Mouse (Mus musculus): ENCODE data around the gene Tmem107. TPM values are rescaled to one million over a fixed set of nuclear protein-coding genes. Genes with fewer than 3 reads are reported as not detected.

Gene Tmem107
- polyA plus RNA-seq, 1 experiment from 2014 or later, result 45.2 TPM

DNA sequence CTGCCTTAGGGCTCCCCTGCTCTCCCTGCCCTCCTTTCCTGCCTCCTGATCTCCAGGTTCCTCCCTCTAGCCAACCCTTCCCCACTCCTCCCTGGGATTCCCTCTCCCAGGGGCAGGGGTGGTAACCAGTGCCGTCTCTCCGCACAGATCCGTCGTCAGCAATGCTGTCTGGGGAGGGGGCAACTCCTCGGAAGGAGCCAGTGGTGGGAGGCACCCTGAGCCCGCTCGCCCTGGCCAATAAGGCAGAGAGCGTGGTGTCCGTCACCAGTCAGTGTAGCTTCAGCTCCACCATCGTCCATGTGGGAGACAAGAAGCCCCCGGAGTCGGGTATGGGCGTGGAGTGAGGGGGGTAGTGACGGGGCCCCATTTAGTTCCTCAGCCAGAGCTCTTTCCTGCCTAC is 33.9 kb downstream of the Tmem107 start:
- no peak overlapping the region for H3K27ac ChIP-seq (ENCODE audit: low read depth, low read length)
- H3K27me3 ChIP-seq (replicated peaks; ENCODE audit: control insufficient read depth, insufficient read depth, low read length), result no peaks in the 10 kb centered on the region
- no peak overlapping the region for H3K4me2 ChIP-seq (ENCODE audit: low read length)
- whole genome bisulfite sequencing, result 89% methylated on average over 14 of the region's 14 CpGs
- no peak for ATAC-seq
- H3K4me3 ChIP-seq (ENCODE audit: low read depth, low read length), result no peak overlapping the region
- peaks cover 86% of the 10 kb centered on the region for H3K36me3 ChIP-seq (ENCODE audit: control insufficient read depth, insufficient read depth, low read length)
- peaks cover 2% of the 10 kb centered on the region for H3K4me1 ChIP-seq (ENCODE audit: control insufficient read depth, insufficient read depth, low read length)
- no peak overlapping the region for H3K9ac ChIP-seq (ENCODE audit: low read length)
- no peaks in the 10 kb centered on the region for H3K9me3 ChIP-seq (replicated peaks; ENCODE audit: control insufficient read depth, low read length)
- no peak for DNase-seq (ENCODE audit: low spot score)

DNA sequence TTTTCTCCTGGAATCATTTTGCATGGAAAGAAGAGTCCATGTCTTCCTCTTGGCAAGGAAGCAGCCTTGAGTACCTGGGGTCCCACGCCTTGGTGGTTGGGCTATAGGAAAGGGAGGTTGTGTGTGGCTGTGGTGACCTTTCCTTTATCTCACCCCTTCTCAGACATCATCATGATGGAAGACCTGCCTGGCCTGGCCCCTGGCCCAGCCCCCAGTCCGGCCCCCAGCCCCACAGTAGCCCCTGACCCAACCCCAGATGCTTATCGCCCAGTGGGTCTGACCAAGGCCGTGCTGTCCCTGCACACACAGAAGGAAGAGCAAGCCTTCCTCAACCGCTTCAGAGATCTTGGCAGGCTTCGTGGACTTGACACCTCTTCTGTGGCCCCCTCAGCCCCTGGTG is 34.6 kb downstream of the Tmem107 start:
- ATAC-seq (no peak), DNase-seq (ENCODE audit: low spot score) (no peak)
- Histone ChIP-seq H3K9me3 (replicated peaks; ENCODE audit: control insufficient read depth, low read length) (no peaks in the 10 kb centered on the region), H3K27me3 (replicated peaks; ENCODE audit: control insufficient read depth, insufficient read depth, low read length) (no peaks in the 10 kb centered on the region), H3K9ac (ENCODE audit: low read length) (no peak overlapping the region), H3K4me1 (ENCODE audit: control insufficient read depth, insufficient read depth, low read length) (no peaks in the 10 kb centered on the region), H3K4me2 (ENCODE audit: low read length) (no peak overlapping the region), H3K4me3 (ENCODE audit: low read depth, low read length) (no peak overlapping the region), H3K36me3 (ENCODE audit: control insufficient read depth, insufficient read depth, low read length) (peaks cover 88% of the 10 kb centered on the region), H3K27ac (ENCODE audit: low read depth, low read length) (no peak overlapping the region)
- 92% methylated on average over 6 of the region's 6 CpGs for WGBS

DNA sequence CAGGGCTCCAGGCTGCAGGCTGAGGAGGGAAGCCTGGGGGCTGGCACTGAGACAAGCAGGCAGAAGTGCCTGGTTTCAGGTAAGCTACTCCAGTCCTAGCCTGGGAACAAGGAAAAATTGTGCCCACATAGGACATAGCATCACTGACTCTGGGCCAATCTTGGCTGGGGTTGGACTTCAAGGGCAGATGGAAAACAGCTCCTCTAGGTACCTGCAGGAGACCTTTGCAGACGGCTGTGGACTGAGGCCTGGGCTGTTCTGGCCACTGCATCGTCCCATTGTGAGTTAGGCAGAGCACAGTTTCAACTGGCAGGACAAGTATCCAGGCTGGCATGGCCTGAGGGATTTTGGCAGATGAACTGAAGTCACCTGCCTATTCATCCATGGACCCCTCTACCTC is 35.2 kb downstream of the Tmem107 start:
- H3K9ac ChIP-seq (ENCODE audit: low read length), result no peak overlapping the region
- H3K36me3 ChIP-seq (ENCODE audit: control insufficient read depth, insufficient read depth, low read length), result peaks cover 87% of the 10 kb centered on the region
- H3K4me1 ChIP-seq (ENCODE audit: control insufficient read depth, insufficient read depth, low read length), result no peaks in the 10 kb centered on the region

DNA sequence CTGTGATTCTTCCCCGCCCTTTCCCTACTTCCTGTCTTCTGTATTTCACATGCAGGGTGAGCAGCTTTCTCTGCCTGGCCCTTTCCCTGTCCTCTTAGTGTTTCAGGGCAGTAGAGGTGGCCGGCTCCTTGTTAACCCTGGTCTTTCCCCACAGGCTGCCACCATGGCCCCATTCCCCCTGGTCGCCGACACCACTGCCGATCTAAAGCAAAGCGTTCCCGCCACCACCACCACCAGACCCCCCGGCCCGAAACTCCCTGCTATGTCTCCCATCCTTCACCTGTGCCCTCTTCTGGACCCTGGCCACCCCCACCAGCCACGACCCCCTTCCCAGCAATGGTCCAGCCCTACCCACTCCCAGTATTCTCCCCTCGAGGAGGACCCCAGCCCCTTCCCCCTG is 35.7 kb downstream of the Tmem107 start:
- Histone ChIP-seq H3K27me3 (replicated peaks; ENCODE audit: control insufficient read depth, insufficient read depth, low read length) (no peaks in the 10 kb centered on the region), H3K9ac (ENCODE audit: low read length) (no peak overlapping the region), H3K4me3 (ENCODE audit: low read depth, low read length) (no peak overlapping the region), H3K4me2 (ENCODE audit: low read length) (no peak overlapping the region), H3K27ac (ENCODE audit: low read depth, low read length) (no peak overlapping the region), H3K9me3 (replicated peaks; ENCODE audit: control insufficient read depth, low read length) (no peaks in the 10 kb centered on the region), H3K4me1 (ENCODE audit: control insufficient read depth, insufficient read depth, low read length) (no peaks in the 10 kb centered on the region), H3K36me3 (ENCODE audit: control insufficient read depth, insufficient read depth, low read length) (peaks cover 82% of the 10 kb centered on the region)
- WGBS, result 91% methylated on average over 11 of the region's 11 CpGs
- DNase-seq (ENCODE audit: low spot score) (no peak), ATAC-seq (no peak)

More for the DNA sequence above, 35.2 kb downstream of the Tmem107 start:
- DNase-seq (ENCODE audit: low spot score) (no peak), ATAC-seq (no peak)
- Histone ChIP-seq H3K4me3 (ENCODE audit: low read depth, low read length) (no peak overlapping the region), H3K27ac (ENCODE audit: low read depth, low read length) (no peak overlapping the region), H3K9me3 (replicated peaks; ENCODE audit: control insufficient read depth, low read length) (no peaks in the 10 kb centered on the region), H3K4me2 (ENCODE audit: low read length) (no peak overlapping the region), H3K27me3 (replicated peaks; ENCODE audit: control insufficient read depth, insufficient read depth, low read length) (no peaks in the 10 kb centered on the region)
- WGBS, result 85% methylated on average over 2 of the region's 2 CpGs

DNA sequence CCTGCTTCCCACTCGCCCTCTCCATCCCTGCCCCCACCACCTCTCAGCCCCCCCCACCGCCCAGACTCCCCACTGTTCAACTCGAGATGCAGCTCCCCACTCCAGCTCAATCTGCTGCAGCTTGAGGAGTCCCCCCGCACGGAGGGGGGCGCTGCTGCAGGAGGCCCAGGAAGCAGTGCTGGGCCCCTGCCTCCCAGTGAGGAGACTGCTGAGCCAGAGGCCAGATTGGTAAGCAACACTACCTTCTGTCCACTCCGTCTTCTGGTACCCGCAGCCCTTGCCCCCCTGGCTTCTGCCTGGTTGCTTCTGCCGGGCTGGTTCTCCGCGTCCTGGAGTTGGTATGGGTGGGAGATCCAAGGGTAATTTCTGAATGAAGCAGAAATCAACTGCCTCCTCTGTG is 36.2 kb downstream of the Tmem107 start:
- Histone ChIP-seq H3K9me3 (replicated peaks; ENCODE audit: control insufficient read depth, low read length) (no peaks in the 10 kb centered on the region), H3K9ac (ENCODE audit: low read length) (no peak overlapping the region), H3K27me3 (replicated peaks; ENCODE audit: control insufficient read depth, insufficient read depth, low read length) (no peaks in the 10 kb centered on the region), H3K4me3 (ENCODE audit: low read depth, low read length) (no peak overlapping the region), H3K4me1 (ENCODE audit: control insufficient read depth, insufficient read depth, low read length) (no peaks in the 10 kb centered on the region), H3K36me3 (ENCODE audit: control insufficient read depth, insufficient read depth, low read length) (peaks cover 78% of the 10 kb centered on the region), H3K4me2 (ENCODE audit: low read length) (no peak overlapping the region), H3K27ac (ENCODE audit: low read depth, low read length) (no peak overlapping the region)
- ATAC-seq, result no peak
- 82% methylated on average over 11 of the region's 11 CpGs for WGBS
- DNase-seq (ENCODE audit: low spot score), result no peak

DNA sequence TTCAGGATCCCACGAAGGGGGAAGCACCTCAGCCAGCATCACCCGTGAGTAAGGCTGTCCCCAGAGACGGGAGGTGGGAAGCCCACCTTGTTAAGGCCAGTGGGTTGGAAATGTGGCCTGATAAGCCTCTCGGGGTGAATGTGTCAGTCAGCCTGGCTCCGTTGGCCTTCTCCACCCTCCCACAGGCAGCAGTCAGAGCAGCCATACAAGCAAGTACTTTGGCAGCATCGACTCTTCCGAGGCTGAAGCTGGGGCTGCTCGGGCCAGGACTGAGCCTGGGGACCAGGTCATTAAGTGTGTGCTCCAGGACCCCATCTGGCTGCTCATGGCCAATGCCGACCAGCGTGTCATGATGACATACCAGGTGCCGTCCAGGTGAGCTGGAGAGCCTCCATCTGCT is 37.1 kb downstream of the Tmem107 start:
- no peak for ATAC-seq
- H3K36me3 ChIP-seq (ENCODE audit: control insufficient read depth, insufficient read depth, low read length), result peaks cover 70% of the 10 kb centered on the region
- WGBS, result 87% methylated on average over 11 of the region's 11 CpGs

DNA sequence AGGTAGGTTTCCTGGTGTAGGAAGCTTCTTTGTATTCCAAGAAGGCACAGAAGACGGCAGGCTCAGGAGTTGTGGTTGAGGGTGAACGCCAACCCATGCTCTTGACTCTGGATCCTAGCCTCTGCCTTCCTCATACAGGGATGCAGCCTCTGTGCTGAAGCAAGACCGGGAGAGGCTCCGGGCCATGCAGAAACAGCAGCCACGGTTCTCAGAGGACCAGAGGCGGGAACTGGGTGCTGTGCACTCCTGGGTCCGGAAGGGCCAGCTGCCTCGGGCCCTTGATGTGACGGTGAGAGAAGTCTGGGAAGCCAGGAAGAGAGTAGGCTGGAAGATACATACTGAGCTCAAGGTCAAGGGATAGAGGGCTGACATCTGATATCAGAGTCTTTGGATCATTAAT is 37.6 kb downstream of the Tmem107 start:
- Histone ChIP-seq H3K4me3 (ENCODE audit: low read depth, low read length) (no peak overlapping the region), H3K4me2 (ENCODE audit: low read length) (no peak overlapping the region), H3K27me3 (replicated peaks; ENCODE audit: control insufficient read depth, insufficient read depth, low read length) (no peaks in the 10 kb centered on the region), H3K36me3 (ENCODE audit: control insufficient read depth, insufficient read depth, low read length) (peaks cover 64% of the 10 kb centered on the region), H3K9me3 (replicated peaks; ENCODE audit: control insufficient read depth, low read length) (no peaks in the 10 kb centered on the region), H3K9ac (ENCODE audit: low read length) (no peak overlapping the region), H3K4me1 (ENCODE audit: control insufficient read depth, insufficient read depth, low read length) (no peaks in the 10 kb centered on the region), H3K27ac (ENCODE audit: low read depth, low read length) (no peak overlapping the region)
- DNase-seq (ENCODE audit: low spot score) (no peak), ATAC-seq (no peak)
- WGBS, result 93% methylated on average over 9 of the region's 9 CpGs

More for the DNA sequence above, 37.1 kb downstream of the Tmem107 start:
- DNase-seq (ENCODE audit: low spot score), result no peak
- Histone ChIP-seq H3K9ac (ENCODE audit: low read length) (no peak overlapping the region), H3K4me1 (ENCODE audit: control insufficient read depth, insufficient read depth, low read length) (no peaks in the 10 kb centered on the region), H3K9me3 (replicated peaks; ENCODE audit: control insufficient read depth, low read length) (no peaks in the 10 kb centered on the region), H3K4me2 (ENCODE audit: low read length) (no peak overlapping the region), H3K4me3 (ENCODE audit: low read depth, low read length) (no peak overlapping the region), H3K27ac (ENCODE audit: low read depth, low read length) (no peak overlapping the region), H3K27me3 (replicated peaks; ENCODE audit: control insufficient read depth, insufficient read depth, low read length) (no peaks in the 10 kb centered on the region)

DNA sequence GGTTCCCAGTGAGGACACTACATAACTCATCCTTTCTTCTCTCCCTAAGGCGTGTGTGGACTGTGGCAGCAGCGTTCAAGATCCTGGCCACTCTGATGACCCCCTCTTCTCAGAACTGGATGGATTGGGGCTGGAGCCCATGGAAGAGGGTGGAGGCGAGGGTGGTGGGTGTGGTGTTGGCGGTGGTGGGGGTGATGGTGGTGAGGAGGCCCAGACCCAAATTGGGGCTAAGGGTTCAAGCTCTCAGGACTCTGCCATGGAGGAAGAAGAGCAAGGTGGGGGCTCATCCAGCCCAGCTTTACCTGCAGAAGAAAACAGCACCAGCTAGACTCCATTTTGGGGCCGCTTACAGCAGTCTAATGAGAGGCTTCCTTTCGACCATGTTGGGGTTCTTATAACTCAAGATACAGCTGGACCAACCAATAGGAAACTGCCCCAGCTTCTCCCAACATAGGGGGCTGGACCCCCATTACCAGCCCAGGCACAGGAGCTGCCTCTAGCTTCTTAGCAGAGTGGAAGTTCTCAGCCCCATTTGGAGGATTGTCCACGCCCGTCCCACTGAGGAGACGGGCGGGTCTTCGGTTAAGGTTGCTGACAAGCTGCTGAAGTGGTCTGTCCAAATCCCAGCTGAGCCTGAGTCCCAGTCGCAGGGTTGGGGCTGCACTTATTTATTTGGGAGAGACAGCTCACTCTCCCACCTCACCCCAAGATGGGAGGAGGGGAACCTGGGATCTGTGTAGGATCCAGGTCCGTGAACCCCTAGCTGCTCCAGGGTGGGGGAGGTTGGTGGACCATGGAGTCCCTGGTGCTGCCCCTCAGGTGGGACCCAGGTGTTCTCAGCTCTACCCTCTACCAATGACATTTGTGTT is 38.7 kb downstream of the Tmem107 start:
- ATAC-seq, result no peak
- Histone ChIP-seq H3K36me3 (ENCODE audit: control insufficient read depth, insufficient read depth, low read length) (peaks cover 54% of the 10 kb centered on the region), H3K27ac (ENCODE audit: low read depth, low read length) (no peak overlapping the region), H3K4me3 (ENCODE audit: low read depth, low read length) (no peak overlapping the region), H3K4me1 (ENCODE audit: control insufficient read depth, insufficient read depth, low read length) (no peaks in the 10 kb centered on the region), H3K9me3 (replicated peaks; ENCODE audit: control insufficient read depth, low read length) (no peaks in the 10 kb centered on the region), H3K27me3 (replicated peaks; ENCODE audit: control insufficient read depth, insufficient read depth, low read length) (no peaks in the 10 kb centered on the region), H3K9ac (ENCODE audit: low read length) (no peak overlapping the region), H3K4me2 (ENCODE audit: low read length) (no peak overlapping the region)
- 85% methylated on average over 13 of the region's 13 CpGs for WGBS
- no peak for DNase-seq (ENCODE audit: low spot score)

DNA sequence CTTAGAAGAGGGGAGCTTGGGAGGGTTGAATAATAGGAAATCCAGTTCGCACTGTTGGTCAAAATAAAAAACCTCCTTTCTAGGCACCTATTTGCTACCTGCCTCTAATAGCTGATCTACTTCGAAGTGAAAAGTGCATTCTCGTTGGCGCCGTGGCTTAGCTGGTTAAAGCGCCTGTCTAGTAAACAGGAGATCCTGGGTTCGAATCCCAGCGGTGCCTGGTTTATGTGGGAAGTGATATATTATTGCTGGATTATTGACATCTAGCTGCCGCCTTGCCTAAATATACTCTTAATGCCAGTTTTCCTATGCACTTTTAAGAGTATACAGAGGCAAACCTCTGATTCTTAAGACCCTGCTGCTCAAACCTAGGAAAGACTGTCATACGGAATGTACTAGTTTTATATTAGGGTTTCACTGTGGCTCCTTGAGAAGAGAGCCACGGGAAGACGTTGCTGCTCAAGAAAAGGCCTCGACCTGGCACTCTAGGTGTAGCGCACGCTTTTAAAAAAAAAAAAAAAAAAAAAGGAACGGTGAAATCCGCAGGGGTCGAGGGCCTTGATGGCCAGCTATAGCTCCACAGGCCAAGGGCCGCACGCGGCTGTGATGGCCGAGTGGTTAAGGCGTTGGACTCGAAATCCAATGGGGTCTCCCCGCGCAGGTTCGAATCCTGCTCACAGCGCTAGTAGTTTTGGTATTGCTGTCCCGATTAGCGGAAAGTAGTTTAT is 39.9 kb downstream of the Tmem107 start:
- peak; percentile 91 for DNase-seq (ENCODE audit: low spot score)
- no peaks in the 10 kb centered on the region for H3K4me1 ChIP-seq (ENCODE audit: control insufficient read depth, insufficient read depth, low read length)
- under 1% methylated on average over 30 of the region's 30 CpGs for WGBS
- H3K4me2 ChIP-seq (ENCODE audit: low read length), result peak overlapping the region; percentile 49
- no peak overlapping the region for H3K27ac ChIP-seq (ENCODE audit: low read depth, low read length)
- H3K36me3 ChIP-seq (ENCODE audit: control insufficient read depth, insufficient read depth, low read length), result peaks cover 42% of the 10 kb centered on the region
- ATAC-seq, result peak; percentile 76
- H3K9me3 ChIP-seq (replicated peaks; ENCODE audit: control insufficient read depth, low read length), result no peaks in the 10 kb centered on the region
- H3K27me3 ChIP-seq (replicated peaks; ENCODE audit: control insufficient read depth, insufficient read depth, low read length), result no peaks in the 10 kb centered on the region
- peak overlapping the region; percentile 39 for H3K4me3 ChIP-seq (ENCODE audit: low read depth, low read length)
- peak overlapping the region; percentile 51 for H3K9ac ChIP-seq (ENCODE audit: low read length)

Measured in forebrain, embryonic 14.5 days (tissue).